Mouse (Mus musculus): ENCODE results near the gene Ect2l. TPM values are rescaled to one million over a fixed set of nuclear protein-coding genes. Genes with fewer than 3 reads are reported as not detected.

Ect2l gene
- 0.12 TPM in 1 of 2 replicates, not detected in the other for polyA plus RNA-seq (2014; fragmentation: Nextera tagmentation; extraction: Ambion mirVana)

GRCm38 (mm10) chr10:18210726-18211125 lies at the start of gene Ect2l:
Gene Ect2l (minus strand): TSS chr10:18210890.
- Histone ChIP-seq H3K4me2 (replicated peaks; ENCODE audit: low read depth, low read length) (no peak within 1 kb of the TSS), H3K27ac (ENCODE audit: low read depth, low read length) (no peak within 1 kb of the TSS)

GRCm38 (mm10) chr10:18251345-18251744 lies 40.7 kb upstream of the Ect2l start:
- Histone ChIP-seq H3K27ac (ENCODE audit: low read depth, low read length) (no peak overlapping the region), H3K36me3 (ENCODE audit: control insufficient read depth, insufficient read depth, low read length) (no peaks in the 10 kb centered on the region), H3K9me3 (ENCODE audit: control insufficient read depth, low read length) (no peaks in the 10 kb centered on the region), H3K4me2 (replicated peaks; ENCODE audit: low read depth, low read length) (no peak overlapping the region), H3K4me1 (replicated peaks; ENCODE audit: control insufficient read depth, insufficient read depth, low read length) (no peaks in the 10 kb centered on the region), H3K9ac (ENCODE audit: low read depth, low read length) (no peak overlapping the region), H3K27me3 (ENCODE audit: control insufficient read depth, insufficient read depth, low read length) (no peaks in the 10 kb centered on the region), H3K4me3 (ENCODE audit: low read depth, low read length) (no peak overlapping the region)
- ATAC-seq (ENCODE audit: low FRiP score) (no peak), DNase-seq (ENCODE audit: low spot score) (no peak)
- 66% methylated on average over 4 of the region's 4 CpGs for WGBS

More at GRCm38 (mm10) chr10:18210726-18211125, at the start of gene Ect2l:
- H3K4me3 ChIP-seq (ENCODE audit: low read depth, low read length): no peak within 1 kb of the TSS
- 17% methylated on average over 11 of the region's 11 CpGs for WGBS
- H3K27me3 ChIP-seq (ENCODE audit: control insufficient read depth, insufficient read depth, low read length): no peaks in the 10 kb centered on the region
- DNase-seq (ENCODE audit: low spot score) (peak; percentile 66), ATAC-seq (ENCODE audit: low FRiP score) (no peak)
- H3K4me1 ChIP-seq (replicated peaks; ENCODE audit: control insufficient read depth, insufficient read depth, low read length): no peaks in the 10 kb centered on the region
- no peaks in the 10 kb centered on the region for H3K36me3 ChIP-seq (ENCODE audit: control insufficient read depth, insufficient read depth, low read length)
- H3K9me3 ChIP-seq (ENCODE audit: control insufficient read depth, low read length): no peaks in the 10 kb centered on the region
- no peak within 1 kb of the TSS for H3K9ac ChIP-seq (ENCODE audit: low read depth, low read length)

- Histone ChIP-seq H3K4me2 (replicated peaks; ENCODE audit: low read depth, low read length) (no peak overlapping the region), H3K4me3 (ENCODE audit: low read depth, low read length) (no peak overlapping the region), H3K9ac (ENCODE audit: low read depth, low read length) (no peak overlapping the region), H3K9me3 (ENCODE audit: control insufficient read depth, low read length) (no peaks in the 10 kb centered on the region), H3K36me3 (ENCODE audit: control insufficient read depth, insufficient read depth, low read length) (no peaks in the 10 kb centered on the region), H3K4me1 (replicated peaks; ENCODE audit: control insufficient read depth, insufficient read depth, low read length) (no peaks in the 10 kb centered on the region), H3K27me3 (ENCODE audit: control insufficient read depth, insufficient read depth, low read length) (no peaks in the 10 kb centered on the region), H3K27ac (ENCODE audit: low read depth, low read length) (no peak overlapping the region)
- no peak for DNase-seq (ENCODE audit: low spot score)
- ATAC-seq (ENCODE audit: low FRiP score): no peak
- WGBS: 80% methylated on average over 2 of the region's 2 CpGs
Observed at GRCm38 (mm10) chr10:18243614-18244013, 32.9 kb upstream of the Ect2l start.

GRCm38 (mm10) chr10:18237191-18237590 lies 26.5 kb upstream of the Ect2l start:
- H3K4me3 ChIP-seq (ENCODE audit: low read depth, low read length): no peak overlapping the region

GRCm38 (mm10) chr10:18236328-18236927 lies 25.7 kb upstream of the Ect2l start:
- Histone ChIP-seq H3K4me2 (replicated peaks; ENCODE audit: low read depth, low read length) (no peak overlapping the region), H3K4me3 (ENCODE audit: low read depth, low read length) (no peak overlapping the region), H3K27me3 (ENCODE audit: control insufficient read depth, insufficient read depth, low read length) (no peaks in the 10 kb centered on the region), H3K9me3 (ENCODE audit: control insufficient read depth, low read length) (no peaks in the 10 kb centered on the region), H3K27ac (ENCODE audit: low read depth, low read length) (no peak overlapping the region), H3K36me3 (ENCODE audit: control insufficient read depth, insufficient read depth, low read length) (no peaks in the 10 kb centered on the region), H3K4me1 (replicated peaks; ENCODE audit: control insufficient read depth, insufficient read depth, low read length) (no peaks in the 10 kb centered on the region), H3K9ac (ENCODE audit: low read depth, low read length) (no peak overlapping the region)
- DNase-seq (ENCODE audit: low spot score): no peak
- 87% methylated on average over 5 of the region's 5 CpGs for WGBS
- ATAC-seq (ENCODE audit: low FRiP score): no peak

More at GRCm38 (mm10) chr10:18237191-18237590, 26.5 kb upstream of the Ect2l start:
- ATAC-seq (ENCODE audit: low FRiP score) (no peak), DNase-seq (ENCODE audit: low spot score) (no peak)
- WGBS: 91% methylated on average over 7 of the region's 7 CpGs
- Histone ChIP-seq H3K9ac (ENCODE audit: low read depth, low read length) (no peak overlapping the region), H3K27me3 (ENCODE audit: control insufficient read depth, insufficient read depth, low read length) (no peaks in the 10 kb centered on the region), H3K9me3 (ENCODE audit: control insufficient read depth, low read length) (no peaks in the 10 kb centered on the region), H3K4me1 (replicated peaks; ENCODE audit: control insufficient read depth, insufficient read depth, low read length) (no peaks in the 10 kb centered on the region), H3K27ac (ENCODE audit: low read depth, low read length) (no peak overlapping the region), H3K36me3 (ENCODE audit: control insufficient read depth, insufficient read depth, low read length) (no peaks in the 10 kb centered on the region), H3K4me2 (replicated peaks; ENCODE audit: low read depth, low read length) (no peak overlapping the region)

- WGBS: 12% methylated on average over 14 of the region's 14 CpGs
- H3K9me3 ChIP-seq (ENCODE audit: control insufficient read depth, low read length): no peaks in the 10 kb centered on the region
- 0 out of 2 replicates have a peak overlapping the region, but pooled peaks have one; percentile 21 for H3K9ac ChIP-seq (ENCODE audit: low read depth, low read length)
- ATAC-seq (ENCODE audit: low FRiP score) (peak; percentile 66; the same call in 1 of the 2 replicates), DNase-seq (ENCODE audit: low spot score) (no peak)
- H3K4me3 ChIP-seq (ENCODE audit: low read depth, low read length): peak overlapping the region; percentile 63
- no peaks in the 10 kb centered on the region for H3K27me3 ChIP-seq (ENCODE audit: control insufficient read depth, insufficient read depth, low read length)
- no peaks in the 10 kb centered on the region for H3K36me3 ChIP-seq (ENCODE audit: control insufficient read depth, insufficient read depth, low read length)
- no peak overlapping the region for H3K27ac ChIP-seq (ENCODE audit: low read depth, low read length)
- H3K4me1 ChIP-seq (replicated peaks; ENCODE audit: control insufficient read depth, insufficient read depth, low read length): no peaks in the 10 kb centered on the region
- H3K4me2 ChIP-seq (replicated peaks; ENCODE audit: low read depth, low read length): peak overlapping the region; percentile 32
Observed at GRCm38 (mm10) chr10:18235402-18235747, 24.7 kb upstream of the Ect2l start.

GRCm38 (mm10) chr10:18234560-18235401 lies 24.1 kb upstream of the Ect2l start, which contains the start of gene Ccdc28a:
Gene Ccdc28a (minus strand): TSS chr10:18234998.
- peak within 1 kb of the TSS; percentile 61 for H3K9ac ChIP-seq (ENCODE audit: low read depth, low read length)
- WGBS: 1% methylated on average over 41 of the region's 41 CpGs
- H3K9me3 ChIP-seq (ENCODE audit: control insufficient read depth, low read length): no peaks in the 10 kb centered on the region
- peak within 1 kb of the TSS; percentile 63 for H3K4me3 ChIP-seq (ENCODE audit: low read depth, low read length)
- H3K4me2 ChIP-seq (replicated peaks; ENCODE audit: low read depth, low read length): peak within 1 kb of the TSS; percentile 43
- H3K27ac ChIP-seq (ENCODE audit: low read depth, low read length): no peak within 1 kb of the TSS
- DNase-seq (ENCODE audit: low spot score) (peak; percentile 97), ATAC-seq (ENCODE audit: low FRiP score) (peak; percentile 99)
- H3K36me3 ChIP-seq (ENCODE audit: control insufficient read depth, insufficient read depth, low read length): no peaks in the 10 kb centered on the region
- H3K27me3 ChIP-seq (ENCODE audit: control insufficient read depth, insufficient read depth, low read length): no peaks in the 10 kb centered on the region
- no peaks in the 10 kb centered on the region for H3K4me1 ChIP-seq (replicated peaks; ENCODE audit: control insufficient read depth, insufficient read depth, low read length)

GRCm38 (mm10) chr10:18233891-18234290 lies 23.2 kb upstream of the Ect2l start:
- Histone ChIP-seq H3K27ac (ENCODE audit: low read depth, low read length) (no peak overlapping the region), H3K9me3 (ENCODE audit: control insufficient read depth, low read length) (no peaks in the 10 kb centered on the region), H3K27me3 (ENCODE audit: control insufficient read depth, insufficient read depth, low read length) (no peaks in the 10 kb centered on the region), H3K4me1 (replicated peaks; ENCODE audit: control insufficient read depth, insufficient read depth, low read length) (no peaks in the 10 kb centered on the region), H3K4me3 (ENCODE audit: low read depth, low read length) (no peak overlapping the region), H3K36me3 (ENCODE audit: control insufficient read depth, insufficient read depth, low read length) (no peaks in the 10 kb centered on the region), H3K9ac (ENCODE audit: low read depth, low read length) (no peak overlapping the region), H3K4me2 (replicated peaks; ENCODE audit: low read depth, low read length) (no peak overlapping the region)
- DNase-seq (ENCODE audit: low spot score) (no peak), ATAC-seq (ENCODE audit: low FRiP score) (no peak)
- WGBS: 56% methylated on average over 3 of the region's 3 CpGs

Data from hindbrain, embryonic 11.5 days (tissue).